Mouse (Mus musculus): Measurements from ENCODE around the gene Ece1.

Gene Ece1

GRCm38 (mm10) chr4:137989426-137989825 is 127.4 kb downstream of the Ece1 start:
- DNase-seq (ENCODE audit: low spot score), result no peak

GRCm38 (mm10) chr4:137990433-137990832 is 128.4 kb downstream of the Ece1 start:
- no peak for DNase-seq (ENCODE audit: low spot score)

- no peak for DNase-seq (ENCODE audit: low spot score)
These were observed 129.2 kb downstream of the Ece1 start for GRCm38 (mm10) chr4:137991240-137991639.

DNA sequence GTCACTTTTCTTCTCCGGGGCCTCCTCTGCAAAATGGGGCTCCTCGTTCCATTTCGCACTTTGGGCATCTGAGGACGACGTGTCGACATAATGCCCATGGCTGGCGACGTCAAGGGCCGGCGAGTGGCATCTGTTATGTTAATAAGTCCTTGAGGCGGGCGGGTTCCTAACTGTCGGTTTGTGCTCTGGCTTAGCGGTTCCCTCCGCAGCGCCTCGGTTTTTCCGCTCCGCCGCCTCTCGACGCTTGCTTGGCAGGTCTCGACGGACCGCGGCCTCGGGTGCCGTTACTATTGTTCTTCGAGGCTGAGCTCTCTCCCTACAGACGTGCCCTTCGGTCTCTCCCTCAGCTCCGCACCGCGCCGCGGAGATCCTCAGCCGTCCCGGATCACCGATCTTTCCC is 130.9 kb downstream of the Ece1 start, which contains the start of gene Eif4g3:
Eif4g3 (plus strand) TSS at position 133 of the 400 bp plus-strand sequence.
- DNase-seq (ENCODE audit: low spot score), result no peak

GRCm38 (mm10) chr4:137993291-137993758 is 131.3 kb downstream of the Ece1 start:
- DNase-seq (ENCODE audit: low spot score), result peak; percentile 66

- DNase-seq (ENCODE audit: low spot score), result peak; percentile 8
These were observed 132.0 kb downstream of the Ece1 start for GRCm38 (mm10) chr4:137993821-137994561.

DNA sequence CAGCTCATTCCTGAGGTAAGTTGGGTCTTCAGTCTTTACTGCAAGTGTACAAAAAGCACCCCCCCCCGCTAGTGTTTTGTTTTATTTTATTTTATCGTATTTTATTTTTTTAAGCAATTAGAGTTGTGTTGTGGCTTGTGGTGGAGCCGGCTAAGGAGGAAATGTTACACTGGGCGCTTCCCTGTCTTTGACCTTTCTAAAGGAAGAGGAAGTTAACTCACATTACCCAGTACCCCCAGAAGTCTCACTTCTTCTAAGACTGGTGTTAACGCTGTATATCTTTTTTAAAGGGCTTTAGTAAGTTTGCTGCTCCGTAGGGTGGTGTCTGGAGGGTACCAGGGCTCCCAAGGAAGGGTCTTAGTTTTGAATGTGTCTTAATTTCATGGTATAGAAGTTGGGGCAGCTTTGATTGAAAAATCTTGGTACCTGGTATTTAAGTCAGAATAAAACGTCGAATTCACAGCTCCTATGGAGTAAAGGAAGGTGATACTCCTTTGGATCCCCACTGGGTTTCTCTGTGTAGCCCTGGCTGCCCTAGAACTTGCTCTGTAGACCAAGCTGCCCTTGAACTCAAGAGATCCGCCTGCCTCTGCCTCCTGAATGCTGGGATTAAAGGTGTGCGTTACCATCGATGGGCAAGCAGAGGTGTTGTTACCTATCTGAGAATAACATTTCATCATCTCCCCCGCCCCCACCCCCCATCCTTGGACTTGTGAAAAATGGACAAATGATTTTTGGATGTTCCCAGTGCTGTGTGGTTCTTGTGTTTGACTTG is 132.7 kb downstream of the Ece1 start:
- no peak for DNase-seq (ENCODE audit: low spot score)

DNA sequence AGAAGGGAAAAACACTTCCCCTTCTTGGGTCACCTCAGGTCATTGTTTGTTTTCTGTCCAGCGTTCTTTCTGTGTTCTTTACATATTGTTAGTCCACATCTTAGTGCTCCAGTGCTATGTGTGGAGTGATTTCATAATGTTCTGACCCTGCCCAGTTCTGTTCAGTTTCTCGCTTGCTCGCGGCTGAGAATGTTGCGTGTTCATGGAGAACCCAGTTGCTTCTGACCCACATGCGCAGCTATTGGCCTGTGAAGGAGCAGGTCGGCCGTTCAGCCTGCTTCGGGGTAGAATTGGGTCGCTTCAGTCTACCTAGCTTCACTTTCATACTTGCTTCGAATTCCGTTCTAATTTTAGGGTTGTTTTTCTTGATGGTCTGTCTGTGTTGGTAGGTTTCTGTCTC is 133.4 kb downstream of the Ece1 start:
- DNase-seq (ENCODE audit: low spot score), result peak; percentile 12

DNA sequence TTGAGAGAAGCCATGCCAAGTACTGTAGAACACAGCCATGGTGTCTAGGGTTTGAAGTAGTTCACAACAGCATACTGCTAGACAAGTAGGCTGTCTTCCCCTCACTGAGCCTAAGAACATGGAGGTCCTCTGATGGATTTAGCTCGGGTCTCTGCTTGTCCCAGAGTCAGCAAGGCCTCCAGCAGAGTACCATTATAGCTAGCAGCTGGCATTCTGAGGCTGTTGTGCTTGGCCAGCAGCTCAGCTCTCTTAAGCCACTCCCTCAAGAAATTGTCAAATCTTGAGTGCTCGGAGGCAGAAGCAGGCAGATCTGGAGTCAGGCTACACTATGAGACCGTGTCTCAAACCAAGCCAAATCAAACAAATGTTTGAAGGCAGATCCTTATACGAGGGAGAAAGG is 136.2 kb downstream of the Ece1 start:
- DNase-seq (ENCODE audit: low spot score), result no peak

DNA sequence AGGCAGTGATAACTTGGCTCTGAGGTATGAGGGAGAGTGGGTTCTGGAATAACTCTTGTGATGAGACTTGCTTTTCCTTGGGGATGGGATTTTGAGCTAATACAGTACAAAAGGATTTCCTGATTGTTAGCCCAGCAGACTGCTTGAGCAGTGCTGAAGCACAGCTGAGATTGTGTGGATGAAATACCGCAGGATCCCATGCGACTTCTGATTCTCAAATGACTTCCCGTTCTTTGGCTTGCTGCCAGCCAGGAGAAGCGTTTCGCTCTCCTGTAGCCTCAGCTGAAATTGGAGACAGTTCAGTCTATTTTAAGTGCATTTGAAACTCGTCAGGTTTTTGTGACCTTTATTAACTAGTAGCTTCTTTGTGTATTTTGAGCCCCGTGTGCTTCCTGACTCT is 138.6 kb downstream of the Ece1 start:
- no peak for DNase-seq (ENCODE audit: low spot score)

DNA sequence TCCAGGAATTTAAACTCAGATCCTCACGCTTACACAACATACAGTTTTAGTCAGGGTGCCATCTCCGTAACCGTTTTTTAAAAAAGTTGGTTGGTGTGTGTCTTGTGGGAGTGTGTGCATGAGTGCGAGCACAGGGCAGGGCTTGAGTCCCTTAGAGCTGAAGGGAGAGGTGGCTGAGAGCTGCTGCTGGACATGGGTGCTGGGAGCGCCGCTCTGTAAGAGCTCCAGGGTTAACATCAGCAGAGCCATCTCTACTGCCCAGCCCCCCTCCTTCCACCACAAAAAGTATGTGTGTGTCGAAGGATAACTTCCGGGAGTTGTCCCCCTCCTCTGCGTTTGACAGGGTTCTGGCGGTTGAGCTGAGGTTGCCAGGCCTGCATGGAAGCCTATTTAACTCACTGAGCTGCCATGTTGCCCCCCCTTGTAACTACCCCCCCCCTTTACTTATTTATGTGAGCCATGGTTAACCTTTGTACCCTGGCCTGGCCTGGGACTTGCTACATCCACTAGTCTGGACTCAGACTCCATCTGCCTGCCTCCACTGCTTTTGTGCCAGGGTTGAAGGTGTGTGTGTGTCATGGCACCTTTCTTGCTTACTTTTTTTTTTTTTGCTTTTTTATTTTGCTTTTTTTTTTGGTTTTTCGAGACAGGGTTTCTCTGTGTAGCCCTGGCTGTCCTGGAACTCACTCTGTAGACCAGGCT is 142.0 kb downstream of the Ece1 start:
- no peak for DNase-seq (ENCODE audit: low spot score)

- DNase-seq (ENCODE audit: low spot score), result no peak
These were observed 143.7 kb downstream of the Ece1 start for GRCm38 (mm10) chr4:138005781-138006180.

DNA sequence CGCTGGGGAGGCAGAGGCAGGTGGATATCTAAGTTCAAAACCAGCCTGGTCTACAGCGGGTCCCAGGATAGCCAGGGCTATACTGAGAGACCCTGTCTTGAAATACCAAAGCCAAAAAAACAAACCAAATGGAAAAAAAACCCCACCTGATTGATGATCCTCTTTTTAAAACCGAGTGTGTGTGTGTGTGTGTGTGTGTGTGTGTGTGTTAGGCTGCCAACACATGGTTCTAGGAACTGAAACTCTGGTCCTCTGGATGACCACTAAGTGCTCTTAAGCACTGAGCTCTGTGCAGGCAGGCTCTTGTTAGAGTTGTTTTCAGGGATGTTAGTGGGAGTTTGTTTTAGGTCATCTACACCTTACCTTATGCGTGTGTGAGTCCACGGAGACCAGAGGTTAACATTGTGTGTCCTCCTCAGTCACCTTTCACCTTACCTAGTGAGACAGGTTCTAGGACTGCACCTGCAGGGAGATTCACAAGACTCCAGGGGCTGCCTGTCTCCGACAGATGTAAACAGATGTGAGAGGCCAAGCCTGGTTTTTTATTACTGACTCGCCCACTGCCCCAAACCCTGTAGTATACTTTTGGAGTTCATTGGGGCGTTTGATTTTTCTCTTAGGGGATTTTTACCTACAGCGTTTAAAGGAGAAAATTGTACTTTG is 145.0 kb downstream of the Ece1 start:
- DNase-seq (ENCODE audit: low spot score), result no peak

- no peak for DNase-seq (ENCODE audit: low spot score)
These were observed 146.6 kb downstream of the Ece1 start for GRCm38 (mm10) chr4:138008646-138009045.

- no peak for DNase-seq (ENCODE audit: low spot score)
These were observed 147.9 kb downstream of the Ece1 start for GRCm38 (mm10) chr4:138009786-138010502.

DNA sequence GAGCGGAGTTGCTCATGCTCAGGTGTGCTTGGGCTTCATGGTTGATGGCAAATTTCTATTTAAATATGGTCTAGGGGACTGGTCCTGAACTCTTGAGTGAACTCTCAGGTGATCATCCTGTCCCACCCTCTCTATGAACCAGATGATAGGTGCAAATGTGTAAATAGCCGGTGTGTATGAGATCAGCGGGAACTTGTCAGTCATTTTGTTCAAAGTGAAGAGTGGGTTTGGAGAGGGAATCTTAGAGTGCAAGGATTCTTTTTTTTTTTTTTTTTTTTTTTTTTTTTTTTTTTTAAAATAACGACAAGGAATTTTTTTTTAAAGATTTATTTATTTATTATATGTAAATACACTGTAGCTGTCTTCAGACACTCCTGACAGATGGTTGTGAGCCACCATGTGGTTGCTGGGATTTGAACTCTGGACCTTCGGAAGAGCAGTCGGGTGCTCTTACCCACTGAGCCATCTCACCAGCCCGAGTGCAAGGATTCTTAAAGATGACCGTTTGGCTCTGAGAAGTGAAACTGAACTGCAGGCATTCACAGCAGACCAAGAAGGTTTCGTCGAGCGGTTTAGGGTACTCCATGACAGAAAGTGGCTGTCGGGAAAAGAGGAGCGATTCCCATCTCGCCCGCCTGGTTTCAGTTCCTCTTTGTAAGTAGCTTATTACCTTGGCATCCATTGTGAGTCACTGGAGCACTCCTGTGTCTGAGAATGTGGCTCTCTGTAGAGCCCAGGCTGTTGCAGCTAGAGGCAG is 151.9 kb downstream of the Ece1 start:
- no peak for DNase-seq (ENCODE audit: low spot score)

Measured in adipocyte (in vitro differentiated cells).